Mouse (Mus musculus) MEL-GATA-1-ER (cell line): Measurements from ENCODE around the gene Fam205a2.
"Not testable (repeated sequence)": the region's sequence is repeated elsewhere in the genome, so short reads cannot be mapped to it uniquely, and the experiment has no call there.

Experiments
- DNase-seq: peaks from one replicate; pipeline ENCODE4 v3.0.0-alpha.2; 2012; ENCODE audit warnings: low read depth; ENCODE audit errors: extremely low read depth

Gene Fam205a2

DNA sequence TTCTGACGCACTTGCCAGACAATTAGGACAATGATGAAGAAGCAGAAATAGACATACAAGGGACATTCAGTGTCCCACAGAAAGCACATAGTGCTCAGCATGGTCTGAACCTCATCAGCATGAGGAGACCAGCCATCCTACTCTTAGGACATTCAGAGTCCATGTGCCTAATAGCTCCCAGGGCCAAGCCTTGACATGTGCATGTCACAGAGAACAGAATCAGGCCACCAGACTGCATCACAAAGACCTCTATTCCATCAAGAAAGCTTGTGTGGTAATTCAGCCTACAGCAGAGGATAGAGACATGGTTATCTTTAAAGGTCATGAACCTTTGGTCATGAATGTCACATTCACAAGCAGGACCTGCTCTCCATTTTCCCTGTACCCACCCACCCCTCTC is at the start of gene Fam205a2:
Gene Fam205a2, minus strand, starts transcription at position 101 of the 400 bp plus-strand sequence.
- DNase-seq = not testable (repeated sequence)
